Mouse (Mus musculus) forelimb bud, embryonic 11.5 days (tissue): ENCODE data around the gene Gm4778.
"Not testable (repeated sequence)": the region's sequence is repeated elsewhere in the genome, so short reads cannot be mapped to it uniquely, and the experiment has no call there.

Experiments used
- DNase-seq: peaks from one replicate; pipeline ENCODE4 v3.0.0-alpha.2; 2012; ENCODE audit warnings: low read depth, low spot score

Gm4778 gene

DNA sequence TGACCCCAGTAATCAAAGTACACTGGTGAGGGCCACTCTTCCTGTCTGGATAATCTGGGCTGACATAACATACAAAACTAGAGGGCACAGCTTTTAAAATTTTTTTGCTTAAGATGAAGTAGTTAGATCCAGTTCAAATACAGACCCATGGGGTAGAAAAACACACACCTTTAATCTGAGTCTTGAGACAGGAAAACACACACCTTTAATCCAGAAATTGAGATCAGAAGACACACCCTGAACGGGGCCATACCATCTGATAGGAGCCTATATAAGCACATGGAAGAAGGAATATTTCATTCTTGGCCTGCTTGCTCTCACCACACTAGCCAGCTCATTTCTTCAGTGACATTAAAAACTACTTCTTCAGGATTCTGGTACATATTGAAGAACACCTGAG lies at the start of gene Gm4778:
TSS of gene Gm4778 (plus strand) at position 301 of the 400 bp plus-strand sequence.
- not testable (repeated sequence) for DNase-seq

DNA sequence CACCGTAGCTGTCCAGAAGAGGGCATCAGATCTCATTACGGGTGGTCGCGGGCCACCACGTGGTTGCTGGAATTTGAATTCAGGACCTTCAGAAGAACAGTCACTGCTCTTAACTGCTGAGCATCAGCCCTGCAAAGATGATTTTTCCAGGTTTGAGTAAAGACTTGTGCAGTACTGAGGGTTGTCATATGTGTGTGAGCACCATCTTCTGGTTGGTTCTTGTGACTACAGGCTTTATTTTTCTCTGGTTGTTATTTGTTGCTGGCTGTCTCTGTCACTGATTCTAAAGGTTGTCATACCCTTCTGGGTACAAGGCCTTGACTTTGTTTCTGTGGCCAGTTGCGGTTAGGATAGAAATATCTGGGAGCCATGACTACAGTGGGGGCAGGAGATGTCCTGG lies 3.2 kb upstream of the Gm4778 start:
- DNase-seq = peak; percentile 1

DNA sequence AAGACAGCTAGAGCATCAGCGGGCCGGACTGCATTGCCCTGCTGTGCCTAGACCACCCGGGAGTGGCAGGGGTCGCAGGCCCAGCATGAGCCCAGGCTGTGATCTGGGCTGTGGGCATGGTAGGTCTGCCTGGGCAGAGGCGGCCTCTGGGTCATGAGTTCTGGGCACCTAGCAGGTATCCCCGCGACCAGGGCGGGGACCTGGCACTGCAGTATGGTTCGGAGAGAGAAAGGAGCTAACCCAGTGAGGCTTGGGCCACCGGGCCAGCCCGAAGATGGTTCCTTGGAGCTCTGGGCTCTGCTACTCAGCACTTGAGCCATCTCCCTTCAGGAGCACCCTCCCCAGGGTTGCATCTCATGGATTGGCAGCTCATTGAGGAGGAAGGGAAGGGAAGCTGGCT lies 12.2 kb downstream of the Gm4778 start:
- DNase-seq = no peak

DNA sequence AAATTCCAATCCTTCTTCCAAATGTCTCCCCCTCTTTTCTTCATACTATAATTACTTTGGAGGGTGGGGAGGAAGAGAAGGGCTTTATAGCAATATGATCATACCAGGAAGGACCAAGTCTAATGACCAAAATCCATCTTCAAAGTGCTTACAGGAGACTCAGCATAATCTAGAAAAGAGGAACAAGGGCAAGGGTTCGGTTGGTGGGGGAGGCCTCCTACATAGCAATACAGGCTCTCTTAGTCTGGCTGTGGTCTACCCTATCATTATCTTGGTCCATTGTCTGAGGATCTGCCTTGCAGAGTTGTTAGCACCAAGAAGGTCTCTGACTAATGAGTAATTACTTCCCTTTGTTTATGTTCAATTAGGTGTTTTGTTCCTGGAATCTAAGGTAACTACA lies 41.6 kb downstream of the Gm4778 start:
- DNase-seq = no peak

DNA sequence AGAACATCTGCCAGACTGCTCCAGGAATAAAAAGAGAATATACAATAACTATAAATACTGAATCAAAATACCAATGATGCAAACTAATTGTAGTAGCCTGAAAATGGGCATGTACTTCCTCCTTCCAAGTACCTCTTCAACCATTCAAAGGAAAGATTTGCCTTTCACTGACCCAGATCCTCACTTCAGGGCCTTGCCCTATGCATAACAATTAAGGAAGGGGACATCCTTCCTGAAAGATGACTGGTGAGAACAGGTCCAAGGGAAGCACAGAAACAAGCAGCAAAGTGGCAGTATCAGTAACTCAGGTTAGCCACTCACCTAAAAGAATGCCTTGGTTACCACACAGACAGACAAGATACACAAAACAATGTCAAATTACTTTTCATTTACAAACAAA lies 43.1 kb downstream of the Gm4778 start:
- no peak for DNase-seq

DNA sequence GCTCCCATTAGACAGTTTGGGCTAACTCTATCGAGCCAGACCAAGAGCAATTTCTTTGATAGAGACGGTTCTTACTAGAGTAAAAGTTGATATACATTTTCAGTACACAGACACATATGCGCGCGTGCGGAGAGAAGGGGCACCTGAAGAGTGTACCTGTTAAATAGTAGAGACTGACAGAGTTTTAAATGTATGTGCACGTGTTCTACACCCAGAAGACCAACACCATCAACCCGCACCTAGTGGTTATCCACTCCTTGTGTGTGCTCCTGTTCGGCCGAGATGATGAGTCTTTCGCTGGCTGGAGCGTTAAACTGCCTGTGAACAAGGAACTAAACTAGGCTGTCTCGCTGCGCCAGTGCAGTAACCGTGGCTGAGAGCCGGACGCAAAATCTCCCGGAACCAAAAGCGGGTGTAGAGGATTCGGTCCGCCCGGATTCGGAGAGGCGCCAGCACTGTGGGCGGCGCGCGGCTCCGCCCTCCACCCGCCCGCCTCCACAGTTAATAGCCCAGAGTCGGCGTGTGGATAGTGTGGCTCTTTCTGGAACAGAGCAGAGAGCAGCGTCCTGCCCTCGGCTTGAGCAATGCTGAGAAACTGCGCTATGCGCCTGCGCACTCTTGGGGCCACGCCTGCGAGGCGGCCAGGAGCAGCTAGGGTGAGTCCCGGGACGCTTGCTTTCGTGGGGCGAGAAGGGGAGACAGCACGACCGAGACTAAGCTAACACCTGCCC lies 46.0 kb downstream of the Gm4778 start, which contains the start of gene Them4:
TSS of gene Them4 (plus strand) at position 457 of the 731 bp plus-strand sequence.
- DNase-seq = peak; percentile 94

DNA sequence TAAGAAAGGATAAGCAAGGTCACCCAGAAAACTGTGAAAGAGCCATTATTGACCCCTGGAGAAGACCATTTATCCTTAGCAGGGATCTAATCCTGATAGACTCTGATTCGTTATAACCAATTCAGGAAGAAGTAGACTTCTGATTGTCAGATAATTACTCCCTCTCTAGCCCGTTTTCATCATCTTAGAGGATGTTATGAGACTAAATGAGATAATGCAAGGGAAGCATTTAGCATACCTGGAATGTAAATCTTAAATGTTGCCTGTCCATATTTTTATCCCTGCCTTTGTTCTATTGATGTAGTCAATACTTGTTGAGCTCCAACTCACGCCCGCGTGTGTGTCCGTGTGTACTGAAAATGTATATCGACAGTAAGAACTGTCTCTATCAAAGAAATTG lies 46.7 kb downstream of the Gm4778 start:
- no peak for DNase-seq

DNA sequence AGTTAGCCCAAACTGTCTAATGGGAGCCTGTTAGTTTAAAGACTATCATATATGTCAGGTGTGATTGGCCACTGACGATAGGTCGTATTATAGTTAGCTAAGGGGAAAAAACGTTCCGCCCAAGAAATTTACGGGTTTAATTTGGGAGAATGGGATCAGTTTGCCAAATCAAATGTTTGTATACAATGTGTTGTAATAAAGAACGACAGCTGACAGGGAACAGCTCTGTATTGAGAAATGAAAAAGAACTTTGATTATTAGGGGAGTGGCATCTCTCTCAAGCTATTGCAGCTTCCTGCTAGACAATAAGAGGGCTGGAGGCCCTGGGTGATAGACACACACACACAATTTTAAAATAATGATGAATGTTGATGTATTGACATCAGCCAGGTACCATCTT lies 47.1 kb downstream of the Gm4778 start:
- DNase-seq = no peak

DNA sequence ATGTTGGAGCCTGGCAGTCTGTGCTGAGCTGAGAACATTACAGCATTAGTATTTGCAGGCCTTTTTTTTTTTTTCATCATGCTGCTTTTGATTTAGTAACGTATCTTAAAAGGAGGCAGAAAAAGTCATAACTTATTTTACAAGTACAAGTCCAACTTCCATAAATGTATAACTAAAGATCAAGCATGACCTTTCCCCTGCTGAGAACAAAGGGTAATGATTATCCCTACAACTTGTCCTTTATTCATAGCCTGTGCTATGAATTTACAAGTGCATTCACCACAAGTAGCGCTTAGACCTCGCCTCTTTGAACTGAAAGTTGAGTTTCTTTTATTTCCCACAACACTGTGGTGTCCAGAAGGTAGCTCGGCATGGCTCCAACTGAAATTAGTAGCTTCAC lies 47.5 kb downstream of the Gm4778 start:
- DNase-seq = no peak
